Mouse (Mus musculus): ENCODE measurements around the gene Gstm3. TPM values are rescaled to one million over a fixed set of nuclear protein-coding genes. Genes with fewer than 3 reads are reported as not detected.
"Not testable (repeated sequence)": the region's sequence is repeated elsewhere in the genome, so short reads cannot be mapped to it uniquely, and the experiment has no call there.

The Gstm3 gene
- polyA plus RNA-seq (2014; fragmentation: Nextera tagmentation; extraction: Ambion mirVana) = 7.5 and 7.7 TPM in 2 replicates

- H3K27me3 ChIP-seq (replicated peaks; ENCODE audit: control insufficient read depth, insufficient read depth, low read length) = no peaks in the 10 kb centered on the region
- H3K36me3 ChIP-seq (ENCODE audit: control insufficient read depth, insufficient read depth, low read length) = no peaks in the 10 kb centered on the region
- 49% methylated on average over 13 of the region's 13 CpGs for WGBS
- no peak within 1 kb of the TSS for H3K27ac ChIP-seq (ENCODE audit: low read depth, low read length)
- no peak within 1 kb of the TSS for H3K9ac ChIP-seq (ENCODE audit: low read depth, low read length)
- peak within 1 kb of the TSS; percentile 26 for H3K4me2 ChIP-seq
- ATAC-seq (replicated peaks; ENCODE audit: low FRiP score) = 0 out of 2 replicates have a peak, but pooled peaks have one; percentile 19
- peaks cover 7% of the 10 kb centered on the region for H3K4me1 ChIP-seq (replicated peaks; ENCODE audit: control insufficient read depth, insufficient read depth, low read length)
- no peak within 1 kb of the TSS for H3K4me3 ChIP-seq (ENCODE audit: low read depth, low read length)
- DNase-seq (ENCODE audit: low spot score) = no peak
- no peaks in the 10 kb centered on the region for H3K9me3 ChIP-seq (ENCODE audit: control insufficient read depth, low read length)
These were observed at the start of gene Gstm3 for GRCm38 (mm10) chr3:107968724-107969395. Gene Gstm3 (minus strand): TSS chr3:107969283.

DNA sequence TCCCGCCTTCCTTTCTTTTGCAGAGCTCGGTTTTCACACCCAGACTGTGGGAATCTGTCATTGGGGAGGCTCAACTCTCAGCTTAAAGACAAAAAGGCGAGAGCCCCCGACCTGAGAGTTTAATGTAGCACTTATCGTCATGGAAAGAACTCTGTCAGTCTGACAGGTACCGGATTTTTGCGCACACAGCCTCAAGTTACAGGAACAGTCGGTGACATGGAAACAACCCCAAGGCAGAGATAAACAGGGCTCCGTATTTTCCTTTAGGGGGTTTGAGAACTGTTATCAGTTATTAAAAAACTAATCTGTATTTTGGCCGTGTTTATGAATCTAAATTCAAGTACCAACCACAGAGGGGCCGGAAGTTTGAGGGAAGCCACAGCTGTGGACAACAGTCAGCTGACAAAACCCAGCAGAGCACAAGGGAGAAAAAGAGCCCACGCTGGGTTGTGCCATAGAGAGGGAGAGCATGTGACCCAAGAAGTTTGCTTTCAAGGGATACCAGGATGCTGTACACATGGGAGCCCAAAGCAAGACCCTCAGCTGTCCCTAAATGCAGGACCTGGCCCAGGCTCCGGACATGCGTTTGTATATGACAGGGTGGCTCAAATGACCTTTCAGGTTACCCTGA, 49.2 kb upstream of the Gstm3 start:
- Histone ChIP-seq H3K27ac (ENCODE audit: low read depth, low read length) (0 out of 2 replicates have a peak overlapping the region, but pooled peaks have one; percentile 16), H3K4me3 (ENCODE audit: low read depth, low read length) (peak overlapping the region; percentile 45), H3K9ac (ENCODE audit: low read depth, low read length) (peak overlapping the region; percentile 54; the same call in 1 of the 2 replicates), H3K36me3 (ENCODE audit: control insufficient read depth, insufficient read depth, low read length) (no peaks in the 10 kb centered on the region), H3K4me2 (peak overlapping the region; percentile 67), H3K27me3 (replicated peaks; ENCODE audit: control insufficient read depth, insufficient read depth, low read length) (no peaks in the 10 kb centered on the region), H3K4me1 (replicated peaks; ENCODE audit: control insufficient read depth, insufficient read depth, low read length) (peaks cover 10% of the 10 kb centered on the region), H3K9me3 (ENCODE audit: control insufficient read depth, low read length) (no peaks in the 10 kb centered on the region)
- DNase-seq (ENCODE audit: low spot score) (no peak), ATAC-seq (replicated peaks; ENCODE audit: low FRiP score) (0 out of 2 replicates have a peak, but pooled peaks have one; percentile 4)
- WGBS = 27% methylated on average over 14 of the region's 14 CpGs

GRCm38 (mm10) chr3:108017473-108018189, 48.5 kb upstream of the Gstm3 start, which contains the start of gene Gstm1:
Gene Gstm1 (minus strand): TSS chr3:108017973.
- DNase-seq (ENCODE audit: low spot score) (peak; percentile 88), ATAC-seq (replicated peaks; ENCODE audit: low FRiP score) (peak; percentile 96)
- H3K27ac ChIP-seq (ENCODE audit: low read depth, low read length) = peak within 1 kb of the TSS; percentile 45
- H3K4me3 ChIP-seq (ENCODE audit: low read depth, low read length) = peak within 1 kb of the TSS; percentile 45
- H3K4me2 ChIP-seq = peak within 1 kb of the TSS; percentile 67
- WGBS = under 1% methylated on average over 31 of the region's 31 CpGs
- H3K9ac ChIP-seq (ENCODE audit: low read depth, low read length) = peak within 1 kb of the TSS; percentile 55
- no peaks in the 10 kb centered on the region for H3K36me3 ChIP-seq (ENCODE audit: control insufficient read depth, insufficient read depth, low read length)
- H3K9me3 ChIP-seq (ENCODE audit: control insufficient read depth, low read length) = no peaks in the 10 kb centered on the region
- H3K4me1 ChIP-seq (replicated peaks; ENCODE audit: control insufficient read depth, insufficient read depth, low read length) = peaks cover 10% of the 10 kb centered on the region
- no peaks in the 10 kb centered on the region for H3K27me3 ChIP-seq (replicated peaks; ENCODE audit: control insufficient read depth, insufficient read depth, low read length)

GRCm38 (mm10) chr3:108016468-108016867, 47.4 kb upstream of the Gstm3 start:
- not testable (repeated sequence) for DNase-seq (ENCODE audit: low spot score); ATAC-seq (replicated peaks; ENCODE audit: low FRiP score); H3K27ac ChIP-seq (ENCODE audit: low read depth, low read length); H3K27me3 ChIP-seq (replicated peaks; ENCODE audit: control insufficient read depth, insufficient read depth, low read length); H3K36me3 ChIP-seq (ENCODE audit: control insufficient read depth, insufficient read depth, low read length); H3K9me3 ChIP-seq (ENCODE audit: control insufficient read depth, low read length); H3K9ac ChIP-seq (ENCODE audit: low read depth, low read length)
- WGBS = 83% methylated on average over 5 of the region's 5 CpGs
- peak overlapping the region; percentile 45 for H3K4me3 ChIP-seq (ENCODE audit: low read depth, low read length)
- H3K4me1 ChIP-seq (replicated peaks; ENCODE audit: control insufficient read depth, insufficient read depth, low read length) = peaks cover 10% of the 10 kb centered on the region
- peak overlapping the region; percentile 67 for H3K4me2 ChIP-seq

DNA sequence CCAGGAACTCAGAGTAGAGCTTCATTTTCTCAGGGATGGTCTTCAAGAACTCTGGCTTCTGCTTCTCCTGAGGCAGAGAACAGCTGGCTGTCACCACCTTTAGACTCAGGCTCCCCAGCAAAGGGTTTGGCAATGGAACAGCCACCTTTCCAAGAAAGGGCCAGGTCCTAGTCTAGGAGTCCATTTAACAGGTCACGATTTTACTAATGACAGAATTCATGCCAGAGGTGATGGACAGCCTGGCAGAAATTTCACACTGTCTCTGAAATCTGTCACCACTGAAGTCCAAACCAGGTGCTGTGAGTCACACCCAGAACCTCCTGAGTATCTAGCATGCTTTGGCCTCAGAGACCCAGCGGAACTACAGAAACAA, 45.9 kb upstream of the Gstm3 start:
- Histone ChIP-seq H3K27ac (ENCODE audit: low read depth, low read length) (no peak overlapping the region), H3K4me3 (ENCODE audit: low read depth, low read length) (no peak overlapping the region), H3K4me2 (0 out of 2 replicates have a peak overlapping the region, but pooled peaks have one; percentile 9), H3K9ac (ENCODE audit: low read depth, low read length) (no peak overlapping the region), H3K9me3 (ENCODE audit: control insufficient read depth, low read length) (no peaks in the 10 kb centered on the region), H3K4me1 (replicated peaks; ENCODE audit: control insufficient read depth, insufficient read depth, low read length) (peaks cover 10% of the 10 kb centered on the region), H3K36me3 (ENCODE audit: control insufficient read depth, insufficient read depth, low read length) (no peaks in the 10 kb centered on the region), H3K27me3 (replicated peaks; ENCODE audit: control insufficient read depth, insufficient read depth, low read length) (no peaks in the 10 kb centered on the region)
- no peak for ATAC-seq (replicated peaks; ENCODE audit: low FRiP score)
- WGBS = 85% methylated on average over 2 of the region's 2 CpGs
- no peak for DNase-seq (ENCODE audit: low spot score)

GRCm38 (mm10) chr3:108014098-108014973, 45.3 kb upstream of the Gstm3 start:
- ATAC-seq (replicated peaks; ENCODE audit: low FRiP score) = no peak
- no peaks in the 10 kb centered on the region for H3K36me3 ChIP-seq (ENCODE audit: control insufficient read depth, insufficient read depth, low read length)
- no peak for DNase-seq (ENCODE audit: low spot score)
- H3K9me3 ChIP-seq (ENCODE audit: control insufficient read depth, low read length) = no peaks in the 10 kb centered on the region
- H3K4me2 ChIP-seq = peak overlapping the region; percentile 29
- peaks cover 10% of the 10 kb centered on the region for H3K4me1 ChIP-seq (replicated peaks; ENCODE audit: control insufficient read depth, insufficient read depth, low read length)
- 75% methylated on average over 7 of the region's 8 CpGs for WGBS
- H3K4me3 ChIP-seq (ENCODE audit: low read depth, low read length) = no peak overlapping the region
- no peaks in the 10 kb centered on the region for H3K27me3 ChIP-seq (replicated peaks; ENCODE audit: control insufficient read depth, insufficient read depth, low read length)
- H3K27ac ChIP-seq (ENCODE audit: low read depth, low read length) = no peak overlapping the region
- H3K9ac ChIP-seq (ENCODE audit: low read depth, low read length) = no peak overlapping the region

DNA sequence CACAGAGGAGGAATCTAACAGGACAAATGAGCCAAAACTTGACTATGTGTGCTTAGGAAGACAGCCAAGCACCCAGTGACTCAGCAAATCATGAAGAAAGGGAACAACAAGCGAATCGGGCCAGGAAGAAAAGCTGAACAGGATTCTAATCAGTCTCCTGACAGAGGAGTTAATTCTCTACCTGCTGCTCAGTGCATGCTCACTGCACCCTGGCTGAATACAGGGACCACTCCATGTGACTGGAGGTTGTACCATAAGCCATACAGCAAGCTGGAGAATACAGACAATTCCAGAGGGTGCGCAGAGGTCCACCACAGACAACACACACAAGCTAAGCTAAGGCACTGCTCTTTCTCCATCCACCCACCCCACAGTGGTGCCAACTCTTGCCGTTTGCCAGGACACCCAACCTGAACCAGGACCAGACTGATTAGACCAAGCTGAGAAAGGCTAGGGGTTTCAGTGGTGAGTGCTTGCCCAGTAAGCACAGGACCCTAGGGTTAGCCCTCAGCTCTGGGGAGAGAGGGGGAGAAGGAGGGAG, 44.3 kb upstream of the Gstm3 start:
- DNase-seq (ENCODE audit: low spot score) (no peak), ATAC-seq (replicated peaks; ENCODE audit: low FRiP score) (no peak)
- Histone ChIP-seq H3K4me2 (no peak overlapping the region), H3K27ac (ENCODE audit: low read depth, low read length) (no peak overlapping the region), H3K36me3 (ENCODE audit: control insufficient read depth, insufficient read depth, low read length) (no peaks in the 10 kb centered on the region), H3K4me1 (replicated peaks; ENCODE audit: control insufficient read depth, insufficient read depth, low read length) (peaks cover 6% of the 10 kb centered on the region), H3K9ac (ENCODE audit: low read depth, low read length) (no peak overlapping the region), H3K9me3 (ENCODE audit: control insufficient read depth, low read length) (no peaks in the 10 kb centered on the region), H3K27me3 (replicated peaks; ENCODE audit: control insufficient read depth, insufficient read depth, low read length) (no peaks in the 10 kb centered on the region), H3K4me3 (ENCODE audit: low read depth, low read length) (no peak overlapping the region)
- 70% methylated on average over 4 of the region's 4 CpGs for WGBS

DNA sequence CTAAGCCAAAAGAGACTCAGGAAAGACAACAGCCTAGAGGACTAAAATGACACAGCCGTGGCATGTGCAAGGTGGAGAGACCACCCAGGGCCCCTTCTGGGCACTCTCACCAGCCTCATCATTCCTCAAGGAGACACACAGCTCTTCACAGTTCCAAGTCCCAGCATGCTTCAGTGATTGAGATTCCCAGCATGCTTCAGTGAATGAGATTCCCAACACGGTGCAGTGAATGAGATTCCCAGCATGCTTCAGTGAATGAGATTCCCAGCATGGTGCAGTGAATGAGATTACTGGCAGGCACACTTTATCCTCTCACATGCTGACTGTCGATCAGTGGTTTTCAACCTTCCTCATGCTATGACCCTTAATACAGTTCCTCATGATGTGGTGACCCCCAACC, 42.5 kb upstream of the Gstm3 start:
- H3K9ac ChIP-seq (ENCODE audit: low read depth, low read length) = no peak overlapping the region
- H3K27ac ChIP-seq (ENCODE audit: low read depth, low read length) = no peak overlapping the region
- 76% methylated on average over 3 of the region's 3 CpGs for WGBS
- no peaks in the 10 kb centered on the region for H3K9me3 ChIP-seq (ENCODE audit: control insufficient read depth, low read length)
- H3K4me2 ChIP-seq = no peak overlapping the region
- DNase-seq (ENCODE audit: low spot score) (no peak), ATAC-seq (replicated peaks; ENCODE audit: low FRiP score) (no peak)
- no peaks in the 10 kb centered on the region; the same call in 1 of the 2 replicates for H3K4me1 ChIP-seq (replicated peaks; ENCODE audit: control insufficient read depth, insufficient read depth, low read length)
- no peak overlapping the region for H3K4me3 ChIP-seq (ENCODE audit: low read depth, low read length)
- no peaks in the 10 kb centered on the region for H3K36me3 ChIP-seq (ENCODE audit: control insufficient read depth, insufficient read depth, low read length)
- H3K27me3 ChIP-seq (replicated peaks; ENCODE audit: control insufficient read depth, insufficient read depth, low read length) = no peaks in the 10 kb centered on the region
